ENCODE assay signal across 14 mouse cellular contexts in the genomic region with DNA sequence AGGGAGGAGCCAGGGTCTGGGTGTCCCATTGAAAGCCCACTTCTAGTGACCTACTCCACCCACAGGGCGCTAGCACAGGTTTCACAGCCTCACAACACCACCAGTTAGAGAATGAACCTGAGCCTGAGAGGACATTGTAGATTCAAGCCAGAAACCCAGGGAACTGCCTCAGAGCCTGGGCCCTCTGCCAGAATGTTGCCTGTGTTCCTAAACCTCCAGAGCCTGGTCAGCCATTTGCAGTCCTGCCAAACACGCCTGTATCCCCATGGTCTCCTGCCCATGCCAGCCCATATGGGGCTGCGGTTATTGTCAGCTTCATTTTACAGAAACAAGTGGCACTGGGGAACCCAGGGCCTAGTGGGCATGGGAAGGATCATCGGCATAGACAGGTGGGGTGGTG. TPM values are rescaled to one million over a fixed set of nuclear protein-coding genes. Genes with fewer than 3 reads are reported as not detected.
DNase-seq lines count a peak whose midpoint lies in the region; ATAC-seq and TF ChIP-seq lines count a peak whose summit lies in the region.
"Had no signal": no experiment of that assay in that cellular context is flagged by ENCODE, and none has a peak within 500 bp of the region (broad histone marks: within the 10 kb centered on the region; RNA-seq: fewer than 3 reads in every experiment).

No protein-coding gene starts in this region.

- ATAC-seq in cerebellum, adult (ENCODE audit: insufficient number of reproducible peaks, low FRiP score, low TSS enrichment) = no peak
- no peak for ATAC-seq in hindbrain, embryonic 14.5 days (ENCODE audit: low FRiP score)
- ATAC-seq in midbrain, embryonic 15.5 days (replicated peaks) = no peak
- ATAC-seq: intestine, embryonic 16.5 days; liver, postnatal 0 days had no signal

- TF ChIP-seq CTCF in brain, embryonic 14.5 days (IDR thresholded peaks at IDR 0.05; ENCODE audit: borderline replicate concordance, extremely low read depth, insufficient read depth, insufficient read length) = no peak

- H3K27me3 ChIP-seq in hindbrain, embryonic 14.5 days (ENCODE audit: control insufficient read depth, insufficient read depth, low read length) = no peaks in the 10 kb centered on the region; the same call in 1 of the 2 replicates
- no peaks in the 10 kb centered on the region for H3K27me3 ChIP-seq in hindbrain, embryonic 10.5 days (ENCODE audit: insufficient read depth, poor library complexity, severe bottlenecking)
- H3K27me3 ChIP-seq in midbrain, embryonic 15.5 days (replicated peaks) = no peaks in the 10 kb centered on the region

- 60% methylated on average over 4 of the region's 4 CpGs for WGBS in hindbrain, embryonic 14.5 days
- 87% methylated on average over 4 of the region's 4 CpGs for WGBS in hindbrain, embryonic 10.5 days
- 73% methylated on average over 4 of the region's 4 CpGs for WGBS in midbrain, embryonic 15.5 days

- H3K4me1 ChIP-seq in hindbrain, embryonic 14.5 days (replicated peaks; ENCODE audit: control insufficient read depth, insufficient read depth, low read length) = peaks cover 9% of the 10 kb centered on the region; the same call in 1 of the 2 replicates
- H3K4me1 ChIP-seq in hindbrain, embryonic 10.5 days (replicated peaks) = peaks cover 17% of the 10 kb centered on the region
- peaks cover 26% of the 10 kb centered on the region for H3K4me1 ChIP-seq in midbrain, embryonic 15.5 days
- H3K4me1 ChIP-seq: limb, embryonic 10.5 days had no signal

- H3K27ac ChIP-seq in hindbrain, embryonic 14.5 days = peak overlapping the region; percentile 6; the same call in 1 of the 2 replicates
- no peak overlapping the region for H3K27ac ChIP-seq in hindbrain, embryonic 10.5 days
- H3K27ac ChIP-seq in midbrain, embryonic 15.5 days = peak overlapping the region; percentile 32; the same call in 1 of the 2 replicates
- H3K27ac ChIP-seq: limb, embryonic 10.5 days had no signal

- H3K9ac ChIP-seq in hindbrain, embryonic 14.5 days = no peak overlapping the region
- H3K9ac ChIP-seq in midbrain, embryonic 15.5 days = no peak overlapping the region
- H3K9ac ChIP-seq: liver, postnatal 0 days had no signal

- no peaks in the 10 kb centered on the region for H3K36me3 ChIP-seq in hindbrain, embryonic 14.5 days (replicated peaks; ENCODE audit: control insufficient read depth, insufficient read depth)
- no peaks in the 10 kb centered on the region for H3K36me3 ChIP-seq in hindbrain, embryonic 10.5 days
- no peaks in the 10 kb centered on the region for H3K36me3 ChIP-seq in midbrain, embryonic 15.5 days (replicated peaks)
- H3K36me3 ChIP-seq: limb, embryonic 10.5 days had no signal

- H3K4me2 ChIP-seq in hindbrain, embryonic 14.5 days (replicated peaks) = no peak overlapping the region
- H3K4me2 ChIP-seq in midbrain, embryonic 15.5 days = no peak overlapping the region

- peak; percentile 25 for DNase-seq in cerebellum, adult 11 months
- DNase-seq in hindbrain, embryonic 14.5 days (ENCODE audit: low spot score) = peak; percentile 67
- DNase-seq in hindbrain, embryonic 10.5 days (ENCODE audit: low spot score) = no peak
- DNase-seq in brain, embryonic 14.5 days (ENCODE audit: low read depth) = peak; percentile 93
- no peak for DNase-seq in urinary bladder, postnatal 10 days (ENCODE audit: low spot score)
- no peak for DNase-seq in kidney, adult 8-10 months
- DNase-seq: B cell, adult 2 months; embryo, embryonic 11 days; heart, adult 11 months; liver, postnatal 0 days had no signal

- H3K4me3 ChIP-seq in hindbrain, embryonic 14.5 days (replicated peaks; ENCODE audit: low read length) = no peak overlapping the region
- no peak overlapping the region for H3K4me3 ChIP-seq in hindbrain, embryonic 10.5 days
- H3K4me3 ChIP-seq in midbrain, embryonic 15.5 days = no peak overlapping the region
- H3K4me3 ChIP-seq: limb, embryonic 10.5 days had no signal

- H3K9me3 ChIP-seq in hindbrain, embryonic 14.5 days (ENCODE audit: control insufficient read depth, low read length) = no peaks in the 10 kb centered on the region
- no peaks in the 10 kb centered on the region for H3K9me3 ChIP-seq in hindbrain, embryonic 10.5 days
- H3K9me3 ChIP-seq in midbrain, embryonic 15.5 days = no peaks in the 10 kb centered on the region
- H3K9me3 ChIP-seq: limb, embryonic 10.5 days had no signal

- no peak for TF ChIP-seq POLR2A in brain, embryonic 14.5 days (IDR thresholded peaks at IDR 0.05; ENCODE audit: borderline replicate concordance, extremely low read depth, insufficient read depth, insufficient read length, poor library complexity, severe bottlenecking)

RNA-seq across cellular contexts. Expression of a gene that starts 20.0 kb away (rescaled TPM):
- polyA plus RNA-seq in hindbrain, embryonic 14.5 days (2014; fragmentation: Nextera tagmentation; extraction: Ambion mirVana) = 0.58 and 0.65 TPM in 2 replicates
- 0.08 TPM in 1 of 2 replicates, not detected in the other for polyA plus RNA-seq in hindbrain, embryonic 10.5 days (2016; fragmentation: Nextera tagmentation; extraction: Ambion mirVana)
- polyA plus RNA-seq in brain, embryonic 14.5 days (2012; rRNA removed) = 1.8 and 2.0 TPM in 2 replicates
- 0.50 and 0.56 TPM in 2 replicates for polyA plus RNA-seq in midbrain, embryonic 15.5 days (2015; fragmentation: Nextera tagmentation; extraction: Ambion mirVana)
- polyA plus RNA-seq: intestine, embryonic 16.5 days; limb, embryonic 10.5 days; liver, postnatal 0 days had no signal

RNA-seq across cellular contexts. Expression of a gene that starts 37.5 kb away (rescaled TPM):
- 47.8 and 47.9 TPM in 2 replicates for polyA plus RNA-seq in hindbrain, embryonic 14.5 days (2014; fragmentation: Nextera tagmentation; extraction: Ambion mirVana)
- 12.3 and 17.2 TPM in 2 replicates for polyA plus RNA-seq in hindbrain, embryonic 10.5 days (2016; fragmentation: Nextera tagmentation; extraction: Ambion mirVana)
- 33.8 and 35.8 TPM in 2 replicates for polyA plus RNA-seq in brain, embryonic 14.5 days (2012; rRNA removed)
- 42.3 and 50.7 TPM in 2 replicates for polyA plus RNA-seq in midbrain, embryonic 15.5 days (2015; fragmentation: Nextera tagmentation; extraction: Ambion mirVana)

Comparison
In these comparisons a context has a peak if more than half of its experiments do, and no peak if none do; other contexts are left out.
1. DNase-seq: peak in cerebellum, adult 11 months (single experiment), hindbrain, embryonic 14.5 days (single experiment) and brain, embryonic 14.5 days (single experiment); none in hindbrain, embryonic 10.5 days (single experiment), urinary bladder, postnatal 10 days (single experiment) and kidney, adult 8-10 months (0 of 2).